Mouse (Mus musculus): ENCODE measurements at regions not wholly inside any gene's neighbourhood (a gene's known extent, or its start where the extent isn't known, plus 50 kb on each side); places are given as distances from the start of the nearest gene placed in this dataset.

DNA sequence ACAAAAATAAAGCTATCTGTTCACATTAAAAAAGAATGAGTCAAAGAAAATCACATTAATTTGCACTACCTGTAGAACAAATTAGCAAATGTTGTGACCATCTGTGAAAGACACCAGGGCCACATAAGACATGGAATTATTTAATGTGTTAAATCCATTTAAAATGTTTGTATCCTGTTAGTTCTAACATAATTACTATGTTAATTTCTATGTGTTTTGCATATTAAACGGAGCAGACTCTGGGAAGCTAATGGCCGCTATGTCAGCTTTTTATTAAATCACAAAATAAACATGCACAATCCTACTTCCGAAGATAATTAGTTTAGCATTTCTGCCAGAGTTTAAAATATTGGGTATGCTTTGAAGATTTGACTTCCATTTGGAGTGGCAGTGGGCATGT, 1194.8 kb downstream of the Cdh11 start:
- no peak for TF ChIP-seq CTCF (IDR thresholded peaks at IDR 0.05; ENCODE audit: borderline replicate concordance, extremely low read depth, insufficient read depth, insufficient read length)
- no peak for TF ChIP-seq POLR2A (IDR thresholded peaks at IDR 0.05; ENCODE audit: borderline replicate concordance, extremely low read depth, insufficient read depth, insufficient read length, poor library complexity, severe bottlenecking)

Data from brain, embryonic 14.5 days (tissue).